Mouse (Mus musculus) ES-E14 (cell line): ENCODE results near the gene Got1. TPM values are rescaled to one million over a fixed set of nuclear protein-coding genes. Genes with fewer than 3 reads are reported as not detected.

Experiments used
- DNase-seq: peaks from one replicate; pipeline ENCODE4 v3.0.0-alpha.2; 2013; ENCODE audit warnings: low read depth, low spot score
- H3K27ac ChIP-seq: 2 replicates; pipeline ENCODE4 v1.5.1; 2012; ENCODE audit warnings: low read depth, mild to moderate bottlenecking, low read length, moderate library complexity, mixed read lengths; ENCODE audit not compliant: poor library complexity, insufficient read depth, severe bottlenecking
- H3K36me3 ChIP-seq: 2 replicates; pipeline ENCODE4 v1.6.1; 2012; ENCODE audit warnings: mild to moderate bottlenecking, low read length, moderate library complexity, mixed read lengths; ENCODE audit not compliant: control insufficient read depth, poor library complexity, insufficient read depth, severe bottlenecking
- H3K4me1 ChIP-seq, 2 experiments: fragments of 150-350 bp in 1 of 2; sonication (generic) in 1 of 2; 2 replicates each; pipeline ENCODE4 v1.6.1; 2012; ENCODE audit warnings: low read length in 2 of 2, mild to moderate bottlenecking in 1 of 2, mixed read lengths in 1 of 2; ENCODE audit not compliant: control insufficient read depth in 2 of 2, insufficient read depth in 2 of 2, poor library complexity in 1 of 2
- H3K4me3 ChIP-seq, 2 experiments: fragments of 150-350 bp in 1 of 2; sonication (generic) in 1 of 2; 2 replicates each; pipeline ENCODE4 v1.5.1; 2012; ENCODE audit warnings: low read length in 2 of 2, low read depth in 1 of 2, mild to moderate bottlenecking in 1 of 2, mixed read lengths in 1 of 2; ENCODE audit not compliant: insufficient read depth in 1 of 2, poor library complexity in 1 of 2, severe bottlenecking in 1 of 2
- H3K9ac ChIP-seq: 2 replicates; pipeline ENCODE4 v1.6.1; 2012; ENCODE audit warnings: low read depth, mild to moderate bottlenecking, low read length, mixed read lengths; ENCODE audit not compliant: poor library complexity, insufficient read depth, severe bottlenecking
- H3K9me3 ChIP-seq: fragments of 150-350 bp; sonication (generic); 2 replicates; pipeline ENCODE4 v1.6.1; 2012; ENCODE audit warnings: low read depth, mild to moderate bottlenecking, low read length; ENCODE audit not compliant: control insufficient read depth, insufficient read depth
- CHD2 ChIP-seq: IDR thresholded peaks from 2 replicates; pipeline ENCODE4 v1.6.1; 2014; ENCODE audit warnings: mild to moderate bottlenecking, low read depth, low read length, inconsistent platforms
- HCFC1 ChIP-seq: IDR thresholded peaks from 2 replicates; pipeline ENCODE4 v1.6.1; 2012; ENCODE audit warnings: low read length, inconsistent platforms, borderline replicate concordance; ENCODE audit not compliant: insufficient read depth
- MAFK ChIP-seq: IDR thresholded peaks from 2 replicates; pipeline ENCODE4 v1.6.1; 2014; ENCODE audit warnings: mild to moderate bottlenecking, low read depth, low read length, inconsistent platforms; ENCODE audit not compliant: insufficient read depth
- ZC3H11A ChIP-seq: IDR thresholded peaks from 2 replicates; pipeline ENCODE4 v1.6.1; 2012; ENCODE audit warnings: low read depth, mild to moderate bottlenecking, inconsistent platforms, low read length, borderline replicate concordance
- ZNF384 ChIP-seq: IDR thresholded peaks from 2 replicates; pipeline ENCODE4 v1.6.1; 2012; ENCODE audit warnings: low read depth, low read length, inconsistent platforms
- in situ Hi-C, 2 experiments: fragments of 600-800 bp; cut with MboI; formaldehyde crosslinking; loops; one replicate each; pipeline ENCODE4 v1.15.1; 2025; ENCODE audit warnings: low sequenced_read_pairs in 2 of 2, inconsistent platforms in 1 of 2; ENCODE audit not compliant: unreplicated experiment in 2 of 2
- total RNA-seq: library from RNA; depleted of rRNA; stranded (reverse); fragments of 300-350 nt; gene quantifications from 2 replicates; pipeline ENCODE4 v1.2.3, GENCODE M21; 2012

Gene Got1
- total RNA-seq, 1 experiment, result 81.8 TPM

GRCm38 (mm10) chr19:43520402-43520801, 4.0 kb downstream of the Got1 start:
- H3K4me3 ChIP-seq, result peak overlapping the region; percentile 43 to 56
- in situ Hi-C loops, result no loop called here
- H3K9ac ChIP-seq, result peak overlapping the region; percentile 29; the same call in 1 of the 2 replicates
- no peak for TF ChIP-seq ZC3H11A
- TF ChIP-seq HCFC1, result no peak
- no peak for TF ChIP-seq MAFK
- TF ChIP-seq ZNF384, result no peak
- TF ChIP-seq CHD2, result no peak
- H3K27ac ChIP-seq, result peak overlapping the region; percentile 52; the same call in 1 of the 2 replicates
- H3K4me1 ChIP-seq, result peaks cover 22% of the 10 kb centered on the region in 2 experiments
- no peaks in the 10 kb centered on the region for H3K9me3 ChIP-seq
- H3K36me3 ChIP-seq, result peaks cover 27% of the 10 kb centered on the region
- peak; percentile 65 for DNase-seq

DNA sequence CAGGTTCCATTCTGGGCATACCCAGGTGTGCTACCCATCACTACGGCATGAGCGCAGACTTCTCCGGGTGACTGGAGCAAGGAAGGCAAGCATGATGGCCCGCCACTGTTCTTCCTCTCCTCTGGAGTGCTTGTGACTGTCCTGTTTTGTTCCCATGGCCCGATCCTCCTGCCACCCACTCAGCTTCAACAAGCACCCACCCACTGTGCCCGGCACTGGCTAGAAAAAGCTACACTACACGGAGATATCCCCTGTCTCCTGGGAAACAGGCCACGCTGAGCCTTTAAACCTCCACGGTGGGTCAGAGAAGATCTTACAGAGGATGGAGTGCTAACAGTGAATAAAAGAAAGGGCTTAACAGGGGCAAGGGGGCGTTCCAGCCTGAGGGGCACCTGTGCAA, 5.2 kb downstream of the Got1 start:
- TF ChIP-seq MAFK, result no peak
- TF ChIP-seq HCFC1, result no peak
- no peak for TF ChIP-seq ZC3H11A
- TF ChIP-seq CHD2, result no peak
- TF ChIP-seq ZNF384, result no peak

DNA sequence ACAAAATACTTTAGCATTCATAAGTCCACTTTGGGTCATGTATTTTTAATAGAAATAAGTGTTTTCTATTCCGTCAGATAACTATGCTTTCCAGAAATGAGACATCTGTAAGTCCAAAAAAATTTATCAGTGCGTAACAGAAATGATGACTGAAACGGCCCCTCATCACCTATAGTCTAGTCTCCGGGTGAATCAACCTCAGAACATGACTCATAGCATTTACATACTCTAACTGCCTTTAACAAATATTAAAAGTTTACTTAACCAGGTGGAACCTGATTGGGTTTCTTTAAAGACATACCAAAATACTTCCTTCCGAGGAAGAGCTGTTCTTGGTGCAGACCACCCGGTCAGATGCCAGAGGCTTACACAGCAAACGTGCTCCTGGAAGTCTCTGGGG, 6.1 kb downstream of the Got1 start:
- Histone ChIP-seq H3K4me1 (peaks cover 18 to 22% of the 10 kb centered on the region in 2 experiments), H3K4me3 (no peak overlapping the region), H3K9ac (no peak overlapping the region), H3K9me3 (no peaks in the 10 kb centered on the region), H3K27ac (no peak overlapping the region), H3K36me3 (peaks cover 37% of the 10 kb centered on the region)
- no peak for DNase-seq
- in situ Hi-C loops, result no loop called here
- TF ChIP-seq ZC3H11A (no peak), HCFC1 (no peak), ZNF384 (no peak), MAFK (no peak), CHD2 (no peak)

More for the DNA sequence above, 5.2 kb downstream of the Got1 start:
- peaks cover 34% of the 10 kb centered on the region for H3K36me3 ChIP-seq
- no peaks in the 10 kb centered on the region for H3K9me3 ChIP-seq
- H3K27ac ChIP-seq, result no peak overlapping the region
- no peak overlapping the region for H3K4me3 ChIP-seq
- peaks cover 18 to 22% of the 10 kb centered on the region in 2 experiments for H3K4me1 ChIP-seq
- DNase-seq, result no peak
- in situ Hi-C loops, result no loop called here
- H3K9ac ChIP-seq, result no peak overlapping the region

DNA sequence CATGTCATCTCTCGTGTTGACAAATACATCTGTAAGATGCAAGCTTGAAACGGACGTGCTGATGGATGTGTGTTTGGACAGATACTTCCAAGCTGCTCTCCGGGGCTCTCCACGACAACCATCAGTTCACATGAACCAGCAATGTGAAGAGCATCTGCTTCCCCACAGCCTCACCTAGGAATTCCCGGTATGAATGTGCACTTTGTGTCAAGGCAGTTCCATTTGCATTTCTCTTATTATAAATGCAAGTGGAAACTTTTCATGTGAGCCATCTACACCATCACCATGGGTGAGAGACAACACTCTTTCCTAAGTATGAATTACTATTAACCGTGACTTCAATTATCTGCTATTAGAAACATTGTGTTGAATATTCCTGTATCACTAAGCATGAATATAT, 6.6 kb downstream of the Got1 start:
- Histone ChIP-seq H3K4me3 (no peak overlapping the region), H3K9ac (no peak overlapping the region), H3K27ac (no peak overlapping the region), H3K36me3 (peaks cover 37% of the 10 kb centered on the region), H3K9me3 (no peaks in the 10 kb centered on the region), H3K4me1 (peaks cover 18 to 22% of the 10 kb centered on the region in 2 experiments)
- in situ Hi-C loops, result no loop called here
- TF ChIP-seq MAFK, result no peak
- TF ChIP-seq HCFC1, result no peak
- TF ChIP-seq ZNF384, result no peak
- no peak for DNase-seq

DNA sequence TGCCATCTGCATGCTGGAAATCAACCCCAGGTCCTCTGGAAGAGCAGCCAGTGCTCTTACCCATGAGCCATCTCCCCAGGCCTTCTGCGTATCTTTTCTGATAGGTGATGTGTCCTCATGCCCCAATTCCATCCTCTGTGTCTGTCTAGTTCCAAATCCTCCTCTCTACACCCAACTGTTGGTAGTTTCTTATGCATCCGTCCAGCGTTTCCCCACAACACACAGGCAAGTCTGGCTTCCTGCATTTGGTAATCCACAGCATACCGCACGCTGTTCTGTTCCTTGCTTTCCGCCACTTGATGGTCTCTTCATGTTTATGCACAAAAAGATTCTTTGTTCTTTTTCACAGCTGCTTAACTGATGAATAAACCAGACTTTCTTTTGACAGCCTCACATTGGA, 7.1 kb downstream of the Got1 start:
- Histone ChIP-seq H3K27ac (no peak overlapping the region), H3K9me3 (no peaks in the 10 kb centered on the region), H3K4me1 (peaks cover 18 to 24% of the 10 kb centered on the region in 2 experiments), H3K9ac (no peak overlapping the region), H3K4me3 (no peak overlapping the region), H3K36me3 (peaks cover 40% of the 10 kb centered on the region)
- TF ChIP-seq ZC3H11A, result no peak
- TF ChIP-seq HCFC1, result no peak
- TF ChIP-seq CHD2, result no peak
- TF ChIP-seq ZNF384, result no peak
- TF ChIP-seq MAFK, result no peak
- in situ Hi-C loops, result no loop called here
- DNase-seq, result no peak
